Mouse (Mus musculus): ENCODE data around the gene Slc16a6.
"Not testable (repeated sequence)": the region's sequence is repeated elsewhere in the genome, so short reads cannot be mapped to it uniquely, and the experiment has no call there.

The Slc16a6 gene

DNA sequence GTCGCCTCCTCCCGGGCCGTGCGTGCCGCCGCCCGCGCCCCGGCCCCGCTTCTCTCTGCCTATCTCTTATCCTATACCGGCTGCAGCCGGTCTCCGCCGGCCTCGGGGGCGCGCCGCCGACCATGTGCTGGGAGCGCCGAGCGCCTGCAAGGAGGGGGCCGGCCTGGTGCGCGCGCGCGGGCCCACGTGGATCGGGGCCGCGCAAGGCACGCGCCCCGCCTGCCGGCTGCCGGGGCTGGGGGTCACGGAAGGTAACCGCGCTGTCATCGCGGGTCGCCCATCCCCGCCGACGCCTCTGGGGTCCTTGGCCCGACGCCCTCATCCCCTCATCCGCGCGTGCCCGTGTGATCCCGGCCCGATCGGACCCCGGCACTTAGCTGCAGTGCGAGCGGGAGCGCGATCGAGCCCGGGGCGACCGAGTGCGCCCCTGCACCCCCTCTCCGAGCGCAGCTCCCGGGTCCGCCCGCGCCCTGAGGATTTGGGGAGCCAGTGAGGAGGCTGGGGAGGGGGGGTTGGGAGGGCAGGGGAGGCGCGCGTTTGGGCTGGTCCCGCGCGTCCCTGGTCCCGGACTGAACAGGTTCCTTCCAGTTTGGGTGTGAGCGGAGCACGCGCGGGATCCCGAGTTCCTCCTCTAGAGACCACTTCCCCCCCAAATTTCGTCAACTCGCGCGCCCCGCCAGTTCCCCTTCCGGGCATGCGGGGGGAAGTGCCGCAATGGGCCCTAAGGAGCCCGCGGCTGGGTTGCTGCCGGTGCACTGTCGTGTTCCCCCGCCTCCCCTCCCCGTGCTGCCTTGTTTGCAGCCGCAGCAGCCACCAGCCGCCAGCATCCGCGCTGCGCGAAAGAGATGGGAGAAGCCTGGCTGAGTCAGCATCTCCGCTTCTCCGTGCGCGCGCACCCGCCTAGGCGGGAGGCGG is at the start of gene Slc16a6, which contains the start of gene Arsg:
TSS of gene Slc16a6 (minus strand) at position 428 of the 915 bp plus-strand sequence.
TSS of gene Arsg (plus strand) at position 204 of the 915 bp plus-strand sequence.
- peak; percentile 95 for DNase-seq (ENCODE audit: low read depth in 1 of 2, low spot score in 2 of 2)

DNA sequence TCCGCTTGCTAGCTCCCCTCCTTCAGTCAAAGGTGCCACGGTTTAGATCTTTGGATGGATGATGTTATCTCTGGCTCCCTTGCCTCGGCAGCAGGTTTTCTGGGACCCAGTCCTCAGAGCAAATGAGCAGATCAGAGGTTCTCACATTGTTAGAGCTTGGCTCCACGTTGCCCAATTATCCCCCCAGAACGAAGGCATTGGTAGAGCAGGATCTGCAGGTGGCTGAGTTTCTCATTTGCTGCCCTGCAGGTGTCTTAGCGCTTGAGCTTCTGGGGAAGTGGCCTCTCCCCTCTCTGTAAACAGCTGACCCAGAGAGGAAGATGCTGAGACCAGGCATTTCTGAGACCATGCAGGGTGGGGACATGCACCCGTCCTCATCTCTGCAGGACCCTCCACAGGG is 47.6 kb upstream of the Slc16a6 start:
- DNase-seq (ENCODE audit: low read depth in 1 of 2, low spot score in 2 of 2) = no peak

DNA sequence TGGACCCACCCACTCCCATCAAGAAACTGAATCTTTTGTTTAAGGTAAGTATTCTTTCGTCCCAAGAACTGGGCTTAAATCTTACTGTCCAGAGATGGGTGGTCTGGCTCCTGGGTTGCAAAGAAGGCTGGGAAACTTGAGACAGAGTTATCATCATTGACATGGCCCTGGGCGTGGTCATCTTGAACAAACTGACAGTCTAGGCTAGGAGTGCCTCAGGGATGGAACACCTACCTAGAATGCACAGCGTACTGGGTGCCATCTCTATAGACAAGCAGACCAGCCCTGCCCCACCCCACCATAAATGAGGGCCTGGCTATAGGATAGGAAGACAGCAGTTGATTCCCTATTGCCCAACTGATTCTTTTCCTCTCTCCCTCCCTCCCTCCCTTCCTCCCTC is 44.4 kb upstream of the Slc16a6 start:
- DNase-seq (ENCODE audit: low read depth in 1 of 2, low spot score in 2 of 2) = no peak

DNA sequence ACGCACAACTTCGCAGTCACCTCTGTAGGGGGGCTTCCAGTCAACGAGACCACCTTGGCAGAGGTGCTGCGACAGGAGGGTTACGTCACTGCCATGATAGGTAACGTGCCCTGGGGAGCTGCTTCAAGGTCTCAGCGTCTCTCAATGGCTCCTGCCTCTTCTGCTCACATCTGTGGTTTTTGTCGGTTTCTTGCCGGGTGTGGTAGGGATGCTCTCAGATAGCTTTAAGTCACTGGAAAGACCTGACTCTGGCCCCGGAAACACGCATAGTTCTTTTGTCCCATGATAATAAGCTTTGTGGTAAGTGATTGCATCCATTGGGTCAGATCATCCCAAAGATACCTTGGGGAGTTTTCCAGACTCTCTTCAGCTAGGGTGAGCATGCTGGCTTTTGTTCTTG is 43.9 kb upstream of the Slc16a6 start:
- DNase-seq (ENCODE audit: low read depth in 1 of 2, low spot score in 2 of 2) = no peak

DNA sequence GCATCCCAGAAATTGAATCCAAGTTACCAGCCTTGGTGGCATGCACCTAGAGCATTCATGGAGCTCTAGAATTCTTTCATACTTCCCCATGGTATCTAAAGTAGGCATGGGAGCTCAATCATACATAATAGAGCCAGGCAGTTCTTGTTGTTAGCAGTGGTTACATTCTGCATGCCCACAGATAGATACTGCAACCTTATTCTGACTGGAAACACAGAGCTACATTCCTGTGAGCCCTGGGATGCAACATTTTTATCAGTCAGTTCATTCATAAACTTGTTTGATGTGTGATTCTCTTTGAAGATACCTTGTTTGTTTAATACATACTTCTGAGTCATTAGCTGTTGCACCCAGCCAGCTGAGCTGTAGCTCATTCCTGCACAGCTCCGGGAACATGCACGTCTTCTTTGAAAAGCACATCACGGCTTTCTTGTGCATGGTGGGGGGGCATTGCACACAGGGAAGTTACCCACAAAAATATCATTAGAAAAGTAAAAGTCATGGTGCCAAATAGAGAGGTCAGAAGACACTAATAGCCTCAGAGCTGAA is 40.7 kb upstream of the Slc16a6 start:
- no peak for DNase-seq (ENCODE audit: low read depth in 1 of 2, low spot score in 2 of 2)

DNA sequence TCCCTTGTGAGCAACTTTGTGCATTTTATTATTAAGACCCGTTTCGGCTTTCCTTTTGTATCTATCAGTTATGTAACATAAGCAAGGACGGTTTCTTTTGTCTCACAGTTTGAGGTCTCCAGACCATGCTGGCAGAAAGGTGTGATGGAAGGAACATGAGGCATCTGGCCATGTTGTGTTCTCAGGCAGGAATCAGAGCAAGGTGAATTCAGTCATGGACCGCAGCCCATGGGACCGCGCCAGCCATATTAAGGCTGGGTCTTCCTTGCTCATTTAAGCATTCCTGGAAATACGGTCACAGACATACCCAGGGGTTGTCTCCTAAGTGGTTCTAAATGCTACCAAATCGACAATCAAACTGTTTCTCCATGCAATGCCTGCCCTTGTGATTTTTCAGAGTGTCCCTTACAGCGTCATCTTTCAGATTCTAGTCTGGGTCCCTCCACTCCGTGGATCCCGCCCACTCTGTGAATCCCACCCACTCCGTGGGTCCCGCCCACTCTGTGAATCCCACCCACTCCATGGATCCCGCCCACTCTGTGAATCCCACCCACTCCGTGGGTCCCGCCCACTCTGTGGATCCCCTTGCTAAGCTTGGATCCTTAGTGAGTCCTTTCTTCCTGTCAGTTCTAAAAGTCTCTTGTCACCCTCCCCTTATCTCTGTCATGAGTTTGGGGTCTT is 39.7 kb upstream of the Slc16a6 start:
- no peak for DNase-seq (ENCODE audit: low read depth in 1 of 2, low spot score in 2 of 2)

DNA sequence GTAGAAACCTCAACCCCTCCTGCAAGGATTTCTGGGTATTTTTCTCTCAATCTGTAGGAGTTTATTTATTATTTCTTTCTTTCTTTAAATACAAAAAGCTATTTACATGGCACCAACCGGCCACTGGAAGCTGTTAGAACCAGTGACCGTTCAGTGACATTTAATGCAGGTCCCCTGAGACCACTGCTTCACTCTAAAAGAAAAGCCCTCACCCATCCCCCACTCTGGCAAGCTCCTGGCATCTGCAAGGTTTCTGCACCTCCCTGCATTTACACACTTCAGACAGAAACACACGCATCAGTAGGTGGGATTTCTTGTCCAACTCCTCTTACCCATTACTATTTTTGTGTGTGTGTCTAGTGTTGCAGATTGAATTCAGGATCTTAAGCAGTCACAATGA is 33.7 kb upstream of the Slc16a6 start:
- DNase-seq (ENCODE audit: low read depth in 1 of 2, low spot score in 2 of 2) = no peak

DNA sequence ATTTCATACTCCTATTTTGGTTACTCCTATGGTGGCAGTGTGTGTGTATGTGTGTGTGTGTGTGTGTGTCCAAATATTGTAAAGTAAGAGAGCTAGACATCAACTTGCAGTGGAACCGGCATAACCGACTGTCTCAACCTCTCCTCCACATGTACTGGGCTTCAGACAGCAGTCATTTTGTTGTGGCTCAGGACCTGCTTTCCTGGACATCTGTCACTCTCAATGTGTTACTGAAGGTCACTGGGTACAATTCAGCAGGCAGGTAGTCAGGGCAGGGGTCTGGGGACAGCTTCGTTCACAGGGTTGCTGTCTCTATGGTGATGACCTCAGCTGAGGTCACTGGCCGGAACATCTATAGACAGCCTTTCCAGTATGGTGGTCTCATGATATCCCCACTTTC is 32.4 kb upstream of the Slc16a6 start:
- no peak for DNase-seq (ENCODE audit: low read depth in 1 of 2, low spot score in 2 of 2)

DNA sequence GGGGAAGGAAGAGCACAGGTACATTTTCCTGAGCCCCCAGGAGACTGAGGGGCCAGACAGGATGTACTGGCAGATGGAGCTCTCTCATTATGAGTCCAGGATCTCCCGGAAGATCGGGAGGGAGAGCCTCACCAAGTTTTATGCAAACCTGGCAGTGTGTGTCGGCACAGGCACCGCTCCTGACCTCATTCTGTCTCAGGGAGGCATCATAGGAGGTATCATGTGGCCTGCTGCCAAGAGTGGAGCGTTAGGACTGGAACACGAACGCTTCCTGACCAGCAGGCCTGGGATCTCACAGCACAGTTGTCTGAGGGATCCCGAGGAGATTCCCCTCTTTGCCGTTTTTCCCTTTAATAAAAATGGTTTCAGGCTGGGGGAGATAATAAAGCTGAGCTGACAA is 31.6 kb upstream of the Slc16a6 start:
- no peak for DNase-seq (ENCODE audit: low read depth in 1 of 2, low spot score in 2 of 2)

DNA sequence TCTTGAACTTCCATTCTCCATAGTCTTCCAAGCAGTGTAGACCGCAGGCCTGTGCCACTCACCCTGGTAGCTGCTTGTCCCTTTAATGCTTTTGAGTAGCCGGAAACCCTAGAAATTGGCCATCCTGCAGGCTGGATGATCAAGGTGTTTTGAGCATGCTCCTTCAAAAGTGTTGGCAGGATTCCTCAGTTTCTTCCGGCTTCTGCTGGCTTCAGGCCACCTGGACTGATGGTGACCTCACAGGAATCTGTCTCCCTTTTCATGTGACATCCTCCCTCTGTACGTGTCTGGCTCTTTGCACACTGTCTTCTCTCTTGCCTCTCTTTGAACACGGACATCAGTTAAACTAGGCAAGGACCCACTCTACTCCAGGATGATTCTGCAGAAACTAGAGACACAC is 26.8 kb upstream of the Slc16a6 start:
- DNase-seq (ENCODE audit: low read depth in 1 of 2, low spot score in 2 of 2) = no peak

DNA sequence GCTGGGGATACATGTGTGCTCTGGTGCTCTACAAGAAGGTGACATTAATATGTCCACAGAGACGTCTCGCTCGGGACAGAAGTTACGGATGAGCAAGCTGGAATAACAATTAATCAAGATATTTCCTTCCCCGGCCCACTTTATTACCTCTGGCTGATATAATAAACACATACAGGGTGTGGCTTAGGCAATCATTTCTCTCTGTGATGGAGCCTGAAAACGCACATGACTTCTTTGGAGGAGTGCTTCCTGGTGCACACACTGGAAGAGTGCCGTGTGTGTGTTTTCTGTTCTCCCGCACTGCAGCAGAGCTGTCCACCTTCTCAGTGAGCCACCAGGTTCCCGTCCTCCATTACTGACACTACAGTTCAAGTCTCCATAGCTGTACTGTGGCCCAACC is 24.6 kb upstream of the Slc16a6 start:
- no peak for DNase-seq (ENCODE audit: low read depth in 1 of 2, low spot score in 2 of 2)

DNA sequence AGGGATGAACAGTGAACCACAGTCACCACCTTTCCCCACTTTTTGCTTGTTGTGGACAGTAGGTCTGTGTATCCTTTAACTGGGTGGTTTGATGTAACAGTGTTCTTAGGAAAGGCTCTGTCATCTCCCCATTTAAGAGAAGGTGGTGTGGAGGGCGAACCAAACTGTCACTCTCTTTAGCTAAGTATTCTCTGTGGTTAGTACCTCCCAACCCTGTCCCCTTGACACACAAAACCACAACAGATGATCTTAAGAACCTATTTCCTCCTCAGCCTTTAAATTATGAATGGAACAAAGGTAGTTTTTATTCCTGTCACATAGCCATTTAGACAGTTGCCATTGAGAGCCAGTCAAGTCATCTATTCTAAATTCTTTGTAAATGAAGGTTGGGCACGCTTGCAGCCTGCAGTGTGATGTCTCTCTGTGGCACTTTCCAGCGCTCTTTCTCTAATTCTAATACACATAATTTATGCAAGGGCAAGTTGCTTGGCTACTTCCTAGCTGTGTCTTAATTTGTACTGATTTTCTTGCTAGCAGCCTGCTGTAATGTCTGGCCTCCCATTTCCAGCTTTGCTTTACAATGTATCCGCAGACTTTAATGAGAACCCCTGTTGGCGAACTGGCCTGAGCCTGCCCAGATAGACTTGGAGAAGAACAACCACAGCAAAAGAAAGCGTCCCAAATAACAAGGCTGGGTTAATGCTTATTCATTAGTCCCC is 23.8 kb upstream of the Slc16a6 start:
- no peak for DNase-seq (ENCODE audit: low read depth in 1 of 2, low spot score in 2 of 2)

DNA sequence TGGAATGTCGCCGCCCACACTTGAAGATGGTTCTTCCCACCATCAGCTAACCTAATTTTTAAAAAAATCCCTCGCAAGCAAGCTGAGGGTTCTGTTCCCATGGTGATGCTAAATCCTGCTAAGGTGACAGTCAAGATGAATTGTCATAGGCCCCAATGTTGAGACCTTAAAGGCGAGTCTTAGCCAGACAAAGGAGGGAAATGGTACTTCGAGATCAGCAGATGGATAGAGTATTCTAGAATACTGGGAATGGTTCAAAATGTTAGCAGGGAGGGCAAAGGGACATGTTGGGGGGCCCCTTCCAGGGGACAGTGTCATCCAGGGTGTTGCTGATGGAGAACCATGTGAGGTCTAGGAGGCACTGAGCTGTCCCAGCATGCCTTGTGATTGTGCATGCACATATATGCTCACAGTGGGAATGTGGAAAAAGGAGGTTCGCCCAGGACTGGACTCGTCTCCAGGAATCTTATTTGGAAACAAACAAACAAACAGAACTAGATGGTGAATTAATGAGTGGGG is 23.1 kb upstream of the Slc16a6 start:
- DNase-seq (ENCODE audit: low read depth in 1 of 2, low spot score in 2 of 2) = no peak

DNA sequence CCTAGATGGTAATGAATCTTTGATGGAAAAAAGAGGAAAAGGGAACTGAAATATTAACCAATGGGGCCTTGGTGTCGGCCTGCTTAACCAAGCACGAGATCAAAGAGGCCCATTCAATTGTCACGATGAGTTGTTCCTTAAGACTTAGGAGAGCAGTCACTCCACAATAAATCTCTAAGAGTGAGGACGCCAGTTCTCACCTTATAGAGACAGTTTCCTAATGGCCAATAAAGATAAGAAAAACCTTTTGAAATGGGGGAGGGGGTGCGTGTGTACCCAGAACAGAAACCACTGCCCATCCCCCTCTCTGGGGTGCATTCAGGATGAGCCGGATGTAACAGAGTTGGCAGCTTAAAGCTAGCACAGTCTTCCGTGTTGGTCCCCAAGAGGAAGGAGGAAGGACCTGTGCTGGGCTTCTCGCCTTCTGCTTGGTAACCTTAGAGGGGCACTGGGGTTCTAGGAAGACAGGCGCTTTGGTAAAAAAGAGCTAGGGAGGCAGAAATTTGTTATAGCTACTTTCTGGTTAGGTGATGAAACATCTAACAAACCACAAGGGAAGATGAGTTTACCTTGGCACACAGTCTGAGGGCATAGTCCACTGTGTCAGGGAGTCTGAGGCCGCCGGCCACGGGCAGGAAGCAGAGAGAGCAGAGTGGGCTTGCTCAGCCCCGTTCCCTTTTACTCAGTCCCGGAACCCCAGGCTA is 22.5 kb upstream of the Slc16a6 start:
- DNase-seq (ENCODE audit: low read depth in 1 of 2, low spot score in 2 of 2) = no peak

DNA sequence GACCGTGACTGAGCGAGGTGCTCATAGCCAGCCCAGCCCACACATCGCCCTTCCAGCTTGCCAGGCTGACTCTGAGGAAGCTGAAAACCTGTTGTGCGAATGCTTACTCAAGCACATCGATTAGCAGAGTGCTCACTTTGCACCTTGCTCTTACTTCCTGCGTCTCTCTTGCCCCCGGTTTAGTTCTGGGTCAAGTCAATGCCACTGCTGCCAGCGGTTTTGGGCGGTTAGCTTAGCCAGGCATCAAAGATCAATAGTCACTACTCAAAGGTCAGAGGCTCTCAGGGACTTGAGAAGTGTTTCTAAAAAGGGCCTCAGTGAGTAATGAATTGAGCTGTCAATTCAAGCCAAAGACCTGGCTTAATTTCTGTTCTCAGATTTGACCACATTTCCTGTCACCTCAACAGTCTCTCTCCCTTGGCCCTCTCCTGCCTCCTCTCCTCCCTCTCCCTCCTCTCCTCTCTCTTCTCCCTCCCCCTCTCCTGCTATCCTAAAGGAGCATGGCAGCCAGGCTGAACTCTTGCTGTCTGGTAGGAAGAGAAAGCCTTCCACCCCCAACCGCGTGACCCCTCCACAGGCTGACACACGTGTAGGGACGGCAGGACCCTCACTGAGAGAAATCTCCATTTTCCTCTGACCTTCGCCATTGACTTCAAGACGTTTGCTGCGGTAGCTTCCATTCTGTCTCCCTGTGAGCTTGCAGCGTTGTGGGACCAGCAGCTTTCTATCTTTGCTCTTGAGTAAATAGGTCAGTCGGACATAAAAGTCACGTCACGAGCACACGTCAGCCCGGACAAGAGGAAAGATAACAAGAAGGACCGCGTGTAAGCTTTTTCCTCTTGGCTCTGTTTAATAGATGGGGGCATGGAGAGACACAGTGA is 21.7 kb upstream of the Slc16a6 start:
- DNase-seq (ENCODE audit: low read depth in 1 of 2, low spot score in 2 of 2) = no peak

DNA sequence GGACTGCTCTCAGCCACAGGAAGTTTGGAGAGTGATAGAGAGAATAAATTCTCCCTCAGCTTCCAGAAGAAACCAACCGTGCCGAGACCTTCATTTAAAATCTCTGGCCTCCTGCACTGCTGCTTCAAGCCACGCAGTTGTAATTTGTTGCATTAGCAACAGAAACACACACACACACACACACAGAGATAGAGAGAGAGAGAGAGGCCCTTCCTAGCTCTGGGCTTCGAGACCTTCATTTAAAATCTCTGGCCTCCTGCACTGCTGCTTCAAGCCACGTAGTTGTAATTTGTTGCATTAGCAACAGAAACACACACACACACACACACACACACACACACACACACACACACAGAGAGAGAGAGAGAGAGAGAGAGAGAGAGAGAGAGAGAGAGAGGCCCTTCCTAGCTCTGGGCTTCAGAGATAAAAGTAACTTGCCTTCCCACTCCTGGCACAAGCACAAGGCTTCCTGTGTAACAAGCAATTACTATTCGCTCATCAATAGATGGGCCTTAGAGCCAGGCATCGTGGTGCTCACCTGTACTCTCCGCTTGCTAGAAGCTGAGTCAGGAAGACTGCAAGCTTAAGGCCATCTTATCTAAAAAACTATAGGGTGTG is 19.6 kb upstream of the Slc16a6 start:
- DNase-seq (ENCODE audit: low read depth in 1 of 2, low spot score in 2 of 2) = not testable (repeated sequence)

DNA sequence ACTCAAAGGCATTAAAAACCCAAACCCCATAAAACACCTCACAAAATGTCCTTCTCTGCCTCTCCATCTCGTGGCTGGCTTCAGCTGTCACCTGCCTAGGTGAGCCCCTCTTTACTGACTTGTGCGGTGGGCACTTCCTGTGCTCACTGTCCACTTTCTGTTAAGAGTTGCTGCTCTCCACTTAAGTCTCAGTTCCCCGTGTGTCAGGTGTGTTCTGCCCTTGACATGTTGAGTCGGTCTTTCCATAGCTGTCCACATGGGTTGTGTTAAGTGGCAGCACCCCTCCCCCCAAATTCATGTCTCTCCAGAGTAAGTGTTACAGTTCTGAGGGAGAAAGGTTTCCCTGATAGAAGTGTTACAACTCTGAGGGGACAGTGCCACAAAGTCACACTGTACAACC is 18.4 kb upstream of the Slc16a6 start:
- no peak for DNase-seq (ENCODE audit: low read depth in 1 of 2, low spot score in 2 of 2)

DNA sequence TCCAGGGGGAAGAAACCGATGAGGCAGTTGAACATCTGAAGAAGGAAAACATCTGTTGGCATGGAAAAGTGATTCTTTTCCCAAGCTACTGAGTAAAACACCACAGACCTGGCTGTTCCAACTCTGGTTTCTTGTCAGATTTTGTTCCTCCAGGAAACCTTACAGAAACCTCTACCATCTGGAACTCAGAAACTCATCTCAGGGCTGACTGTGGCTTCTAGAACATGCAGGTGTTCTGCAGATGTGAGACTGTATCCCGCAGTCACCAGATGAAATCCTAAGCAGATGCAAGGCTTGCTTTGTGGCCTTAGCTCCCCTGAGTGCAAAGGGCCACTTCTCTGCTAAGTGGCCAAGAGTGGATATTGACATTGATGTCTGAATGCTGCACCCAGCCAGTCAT is 16.4 kb upstream of the Slc16a6 start:
- no peak for DNase-seq (ENCODE audit: low read depth in 1 of 2, low spot score in 2 of 2)

DNA sequence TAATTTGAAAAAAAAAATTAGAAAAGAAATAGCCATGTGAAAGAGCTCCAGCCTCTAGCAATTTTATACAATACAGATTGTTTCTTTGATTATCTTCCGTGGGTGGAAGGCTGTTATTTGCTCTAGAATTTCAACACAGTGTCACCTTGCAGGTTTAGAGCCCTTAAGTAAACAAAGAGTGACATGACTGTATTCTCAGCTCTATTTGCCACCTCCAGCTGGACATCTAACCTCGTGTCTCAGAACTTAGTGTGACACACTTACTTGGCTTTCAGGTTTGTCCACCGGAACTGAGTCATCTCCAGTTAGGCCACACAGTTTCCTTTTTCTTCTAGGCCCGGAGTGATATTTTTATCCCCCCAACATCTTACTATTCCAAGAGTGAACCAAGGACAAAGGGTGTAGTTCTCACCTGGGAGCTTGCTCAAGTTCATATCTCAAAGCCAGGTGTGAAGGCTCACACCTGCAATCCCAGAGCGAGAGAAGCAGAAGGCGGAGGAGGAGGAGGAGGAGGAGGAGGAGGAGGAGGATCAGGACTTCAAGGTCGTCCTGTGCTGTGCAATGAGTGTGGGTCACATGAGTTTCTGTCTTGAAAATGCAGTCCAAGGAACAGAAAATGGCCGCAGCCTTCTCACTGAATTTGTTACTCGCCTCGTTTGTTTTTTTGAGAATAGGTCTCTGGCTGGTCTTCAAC is 14.7 kb upstream of the Slc16a6 start:
- DNase-seq (ENCODE audit: low read depth in 1 of 2, low spot score in 2 of 2) = no peak
